Mouse (Mus musculus) lung, postnatal 0 days (tissue): ENCODE results near the gene Nipal3. TPM values are rescaled to one million over a fixed set of nuclear protein-coding genes. Genes with fewer than 3 reads are reported as not detected.

ENCODE experiments used
- ATAC-seq: fragments of 200-750 bp; cut with Nextera tagmentation; 2 replicates; pipeline ENCODE4 v1.8.0; 2017; ENCODE audit warnings: moderate library complexity
- DNase-seq: peaks from one replicate; pipeline ENCODE4 v3.0.0-alpha.2; 2016; ENCODE audit warnings: low spot score
- H3K27ac ChIP-seq: fragments of 300-500 bp; sonication (generic); 2 replicates; pipeline ENCODE4 v1.5.1; 2014; ENCODE audit warnings: antibody characterized with exemption, mild to moderate bottlenecking, low read length, mixed read lengths
- H3K27me3 ChIP-seq: fragments of 300-500 bp; sonication (generic); replicated peaks from 2 replicates; pipeline ENCODE4 v1.6.1; 2014; ENCODE audit warnings: low read length, mixed read lengths; ENCODE audit not compliant: insufficient read depth
- H3K36me3 ChIP-seq: fragments of 300-500 bp; sonication (generic); 2 replicates; pipeline ENCODE4 v1.6.1; 2014; ENCODE audit warnings: low read length, mixed read lengths; ENCODE audit not compliant: insufficient read depth
- H3K4me1 ChIP-seq: fragments of 300-500 bp; sonication (generic); 2 replicates; pipeline ENCODE4 v1.6.1; 2014; ENCODE audit warnings: antibody characterized with exemption, low read depth, low read length, mixed read lengths; ENCODE audit not compliant: insufficient read depth
- H3K4me2 ChIP-seq: fragments of 300-500 bp; sonication (generic); replicated peaks from 2 replicates; pipeline ENCODE4 v1.6.1; 2014; ENCODE audit warnings: low read depth, mild to moderate bottlenecking, low read length, moderate library complexity, mixed read lengths
- H3K4me3 ChIP-seq: fragments of 300-500 bp; sonication (generic); 2 replicates; pipeline ENCODE4 v1.5.1; 2014; ENCODE audit warnings: low read depth, low read length
- H3K9ac ChIP-seq: fragments of 300-500 bp; sonication (generic); replicated peaks from 2 replicates; pipeline ENCODE4 v1.6.1; 2014; ENCODE audit warnings: low read depth, mild to moderate bottlenecking
- H3K9me3 ChIP-seq: fragments of 300-500 bp; sonication (generic); 2 replicates; pipeline ENCODE4 v1.6.1; 2016; ENCODE audit warnings: low read length, mixed read lengths
- CTCF ChIP-seq: IDR thresholded peaks from 2 replicates; pipeline ENCODE4 v1.5.1; 2016; ENCODE audit warnings: antibody characterized with exemption, mild to moderate bottlenecking
- EP300 ChIP-seq: IDR thresholded peaks from 2 replicates; pipeline ENCODE4 v1.6.1; 2016; ENCODE audit warnings: antibody characterized with exemption, mild to moderate bottlenecking, control low read depth
- WGBS: fragments of 180-500 bp; shearing (Covaris S2); extraction: QIAGEN DNeasy Blood & Tissue Kit; methylation state at CpG from one replicate; pipeline ENCODE4 v1.1.7; 2014; 5-methylcytosine and 5-hydroxymethylcytosine counted together
- polyA plus RNA-seq: library from polyadenylated mRNA; unstranded; fragments of >200 nt; fragmentation: Nextera tagmentation; extraction: Ambion mirVana; gene quantifications from 2 replicates; pipeline ENCODE4 v1.2.1, GENCODE M21; 2015

The Nipal3 gene
- polyA plus RNA-seq, 1 experiment from 2014 or later: 12.0 TPM

- ATAC-seq (no peak), DNase-seq (no peak)
- no peak overlapping the region for H3K27ac ChIP-seq
- H3K9ac ChIP-seq: no peak overlapping the region
- TF ChIP-seq EP300 (no peak), CTCF (no peak)
- H3K4me1 ChIP-seq: no peaks in the 10 kb centered on the region
- H3K36me3 ChIP-seq: no peaks in the 10 kb centered on the region
- H3K27me3 ChIP-seq: no peaks in the 10 kb centered on the region
- no peak overlapping the region for H3K4me2 ChIP-seq
- H3K4me3 ChIP-seq: no peak overlapping the region
- H3K9me3 ChIP-seq: no peaks in the 10 kb centered on the region; the same call in 1 of the 2 replicates
- 60% methylated on average over 9 of the region's 9 CpGs for WGBS
Measured at GRCm38 (mm10) chr4:135531771-135532613, 37.2 kb upstream of the Nipal3 start.

GRCm38 (mm10) chr4:135531236-135531635 lies 36.4 kb upstream of the Nipal3 start:
- H3K4me3 ChIP-seq: no peak overlapping the region
- no peak overlapping the region for H3K27ac ChIP-seq
- DNase-seq (peak; percentile 31), ATAC-seq (no peak)
- no peak overlapping the region for H3K4me2 ChIP-seq
- TF ChIP-seq EP300 (no peak), CTCF (no peak)
- no peak overlapping the region for H3K9ac ChIP-seq
- H3K27me3 ChIP-seq: no peaks in the 10 kb centered on the region
- H3K9me3 ChIP-seq: no peaks in the 10 kb centered on the region; the same call in 1 of the 2 replicates
- no peaks in the 10 kb centered on the region for H3K36me3 ChIP-seq
- 88% methylated on average over 9 of the region's 9 CpGs for WGBS
- no peaks in the 10 kb centered on the region for H3K4me1 ChIP-seq

- no peak overlapping the region for H3K9ac ChIP-seq
- H3K27ac ChIP-seq: no peak overlapping the region
- no peaks in the 10 kb centered on the region for H3K36me3 ChIP-seq
- H3K27me3 ChIP-seq: no peaks in the 10 kb centered on the region
- TF ChIP-seq CTCF (peak; percentile 40), EP300 (no peak)
- no peak for DNase-seq
- H3K4me2 ChIP-seq: no peak overlapping the region
- H3K9me3 ChIP-seq: no peaks in the 10 kb centered on the region; the same call in 1 of the 2 replicates
- H3K4me1 ChIP-seq: no peaks in the 10 kb centered on the region
- ATAC-seq: no peak
- no peak overlapping the region for H3K4me3 ChIP-seq
- 65% methylated on average over 2 of the region's 2 CpGs for WGBS
Measured at GRCm38 (mm10) chr4:135530270-135530669, 35.4 kb upstream of the Nipal3 start.

GRCm38 (mm10) chr4:135526039-135526710 lies 31.3 kb upstream of the Nipal3 start:
- Histone ChIP-seq H3K9me3 (no peaks in the 10 kb centered on the region; the same call in 1 of the 2 replicates), H3K4me2 (no peak overlapping the region), H3K9ac (no peak overlapping the region), H3K4me1 (no peaks in the 10 kb centered on the region), H3K36me3 (no peaks in the 10 kb centered on the region), H3K27me3 (no peaks in the 10 kb centered on the region), H3K4me3 (no peak overlapping the region), H3K27ac (no peak overlapping the region)
- 40% methylated on average over 14 of the region's 14 CpGs for WGBS
- DNase-seq: no peak
- ATAC-seq: no peak
- TF ChIP-seq EP300 (no peak), CTCF (no peak)

- Histone ChIP-seq H3K27me3 (no peaks in the 10 kb centered on the region), H3K4me3 (no peak overlapping the region), H3K9ac (no peak overlapping the region), H3K36me3 (no peaks in the 10 kb centered on the region), H3K4me1 (no peaks in the 10 kb centered on the region), H3K4me2 (no peak overlapping the region), H3K9me3 (no peaks in the 10 kb centered on the region), H3K27ac (no peak overlapping the region)
- DNase-seq (no peak), ATAC-seq (no peak)
- WGBS: 59% methylated on average over 12 of the region's 12 CpGs
- TF ChIP-seq EP300 (no peak), CTCF (no peak)
Measured at GRCm38 (mm10) chr4:135525057-135525456, 30.2 kb upstream of the Nipal3 start.

- TF ChIP-seq CTCF (no peak), EP300 (no peak)
- no peaks in the 10 kb centered on the region for H3K4me1 ChIP-seq
Measured at GRCm38 (mm10) chr4:135523939-135524338, 29.1 kb upstream of the Nipal3 start.

More at GRCm38 (mm10) chr4:135523939-135524338, 29.1 kb upstream of the Nipal3 start:
- Histone ChIP-seq H3K27ac (no peak overlapping the region), H3K4me3 (no peak overlapping the region), H3K36me3 (no peaks in the 10 kb centered on the region), H3K4me2 (no peak overlapping the region), H3K9me3 (no peaks in the 10 kb centered on the region), H3K27me3 (no peaks in the 10 kb centered on the region), H3K9ac (no peak overlapping the region)
- WGBS: 15% methylated on average over 4 of the region's 7 CpGs
- ATAC-seq (no peak), DNase-seq (no peak)
